Mouse (Mus musculus): ENCODE measurements around the gene Myl6b.

- TF ChIP-seq CTCF (IDR thresholded peaks at IDR 0.05; ENCODE audit: control insufficient read depth, insufficient read depth, insufficient replicate concordance, low read depth, low read length) (no peak), POLR2A (IDR thresholded peaks at IDR 0.05; ENCODE audit: control insufficient read depth, low read depth, low read length) (no peak)
Measured at GRCm38 (mm10) chr10:128495270-128495669, 3.2 kb downstream of the Myl6b start.
